Mouse (Mus musculus) embryo, embryonic 10 days (tissue): ENCODE data around the gene Zfp768.

Experiments
- DNase-seq: peaks from one replicate; pipeline ENCODE4 v3.0.0-alpha.2; 2015; ENCODE audit warnings: low spot score

Gene Zfp768

GRCm38 (mm10) chr7:127297586-127298193 lies 47.7 kb downstream of the Zfp768 start:
- no peak for DNase-seq

- no peak for DNase-seq
Observed at GRCm38 (mm10) chr7:127296786-127297555, 48.4 kb downstream of the Zfp768 start.

GRCm38 (mm10) chr7:127296098-127296497 lies 49.3 kb downstream of the Zfp768 start, which contains the start of gene Itgal:
Gene Itgal, plus strand, starts transcription at chr7:127296260.
- DNase-seq: no peak
